Mouse (Mus musculus) frontal cortex, postnatal 10 days (tissue): ENCODE results near the gene Actl11.
A peak's percentile ranks its signal among the peaks of the same experiment; 100 is the strongest.

Source experiments
- DNase-seq, 2 experiments: peaks; one replicate each; pipeline ENCODE4 v3.0.0; 2022; ENCODE audit warnings: low spot score in 2 of 2, mixed read lengths in 1 of 2

Gene Actl11

GRCm38 (mm10) chr9:107923021-107923420 is 5.2 kb upstream of the Actl11 start:
- DNase-seq = no peak

DNA sequence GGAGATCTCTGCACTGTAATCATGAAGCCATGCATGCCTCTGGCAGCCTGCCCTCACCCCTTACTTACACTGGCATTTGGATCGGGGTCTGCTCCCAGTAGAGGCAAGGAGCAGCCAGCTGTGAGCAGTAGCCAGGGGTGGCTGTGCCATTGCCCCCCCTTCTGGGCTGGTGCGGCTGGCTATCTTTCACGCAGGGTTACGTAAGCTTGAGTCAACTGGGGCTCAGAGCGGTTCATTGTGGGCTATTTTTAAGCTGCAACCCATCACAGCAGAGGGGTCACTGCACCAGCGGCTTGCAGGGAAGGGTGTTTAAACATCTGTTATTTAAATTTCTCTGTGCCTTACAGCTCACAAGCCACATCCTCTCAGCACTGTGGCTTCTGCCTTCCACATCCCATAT is 4.3 kb upstream of the Actl11 start:
- no peak for DNase-seq

GRCm38 (mm10) chr9:107925251-107925650 is 3.0 kb upstream of the Actl11 start:
- DNase-seq = no peak

- DNase-seq = no peak
These were observed 1.3 kb upstream of the Actl11 start for GRCm38 (mm10) chr9:107926920-107927420.

GRCm38 (mm10) chr9:107927749-107928148 is 520 bp upstream of the Actl11 start:
- peak; percentile 40 to 71 for DNase-seq

DNA sequence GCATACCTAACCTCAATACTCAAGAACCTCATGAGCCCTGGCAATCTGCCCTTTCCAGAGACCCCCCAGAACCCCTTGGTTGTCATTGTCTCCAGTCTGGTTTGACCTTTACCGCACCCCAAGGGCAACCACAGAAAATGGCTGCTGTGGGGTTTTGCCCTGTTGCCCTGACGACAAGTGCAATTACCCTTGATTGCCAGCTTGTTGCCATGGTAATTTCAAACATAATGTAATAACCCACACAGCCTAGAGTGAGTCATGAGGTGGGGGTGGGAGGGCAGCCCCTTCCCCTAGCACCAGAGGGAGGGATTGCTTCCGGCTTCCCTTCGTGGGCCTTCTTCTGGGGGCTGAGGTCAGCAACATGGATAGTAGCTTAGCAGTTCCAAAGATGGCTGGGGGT is 4.0 kb downstream of the Actl11 start:
- DNase-seq = no peak

- peak in 1 of 2 experiments; percentile 65 for DNase-seq
These were observed 5.9 kb downstream of the Actl11 start for GRCm38 (mm10) chr9:107934146-107934545.

GRCm38 (mm10) chr9:107935374-107935773 is 7.1 kb downstream of the Actl11 start, which contains the start of gene Camkv:
TSS of gene Camkv (plus strand) at chr9:107935674.
- DNase-seq = no peak

DNA sequence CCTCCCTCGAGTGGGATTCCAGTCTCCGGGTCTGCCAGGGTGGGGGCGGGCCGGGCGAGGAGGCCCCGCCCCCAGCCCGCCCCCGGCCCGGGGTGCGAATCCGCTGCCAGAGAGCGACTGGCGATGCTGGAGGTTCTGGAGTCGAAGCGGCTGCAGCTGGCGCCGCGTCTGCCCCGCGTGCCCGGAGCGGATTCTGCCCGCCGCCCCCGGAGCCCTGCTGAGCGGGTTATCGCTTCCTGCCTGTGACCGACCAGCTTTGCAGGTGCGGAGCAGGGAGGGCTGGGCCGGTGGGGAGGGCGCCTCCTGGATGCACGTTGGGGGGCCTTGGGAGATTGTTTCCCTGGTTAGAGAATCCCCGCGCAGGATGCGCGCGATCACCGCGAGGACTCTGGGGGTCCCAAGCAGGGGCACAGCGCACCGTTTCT is 7.5 kb downstream of the Actl11 start:
- peak in 1 of 2 experiments; percentile 55 for DNase-seq

DNA sequence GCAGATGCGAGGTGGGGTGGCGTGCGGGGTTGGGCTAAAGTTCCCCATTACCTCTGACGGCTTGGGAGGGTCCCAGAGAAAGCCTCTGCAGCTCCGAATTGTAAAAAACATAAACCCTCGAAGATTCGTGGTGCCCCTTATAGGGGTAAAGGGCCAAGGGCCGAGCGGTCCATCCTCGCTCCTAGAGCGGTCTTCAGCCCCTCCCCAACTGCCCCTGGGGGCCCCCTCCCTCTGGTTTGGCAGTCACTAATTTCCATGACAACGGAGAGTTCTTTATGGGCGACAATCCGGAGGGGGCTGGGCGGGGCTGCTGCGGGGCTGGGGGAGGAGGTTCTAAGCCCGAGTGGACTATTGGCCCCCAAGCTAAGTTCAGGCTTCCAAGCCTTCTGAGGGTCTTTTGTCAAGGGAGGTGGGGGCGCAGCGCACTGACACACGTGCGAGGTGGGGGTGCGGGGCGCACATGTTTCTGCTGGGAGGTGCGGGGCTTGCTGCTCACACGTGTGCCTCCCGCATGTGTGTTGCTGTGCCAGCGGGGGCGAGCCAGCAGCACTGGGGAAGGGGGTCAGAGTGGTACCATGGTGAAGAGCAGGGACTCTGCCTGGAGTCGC is 8.1 kb downstream of the Actl11 start:
- DNase-seq = peak; percentile 66 to 69

DNA sequence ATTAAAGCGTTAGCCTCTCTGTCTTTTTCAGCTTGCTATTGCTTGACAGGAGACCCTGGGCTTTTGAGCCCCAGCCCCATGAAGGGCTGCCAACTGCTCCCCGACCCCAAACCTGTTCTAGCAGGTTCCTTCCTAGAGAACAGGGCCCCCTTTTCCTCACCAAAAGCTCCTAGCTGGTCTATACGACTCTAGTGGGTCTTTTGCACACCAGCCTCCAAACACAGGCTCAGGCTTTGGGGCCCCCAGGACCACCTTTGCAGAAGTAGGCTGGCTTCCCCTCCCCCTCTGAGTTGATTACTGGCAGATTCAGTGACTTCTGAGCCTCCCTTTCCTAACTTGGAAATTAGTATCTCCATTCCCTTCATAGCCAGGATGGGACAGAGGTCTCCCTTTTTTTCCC is 8.6 kb downstream of the Actl11 start:
- DNase-seq = no peak

- DNase-seq = no peak
These were observed 19.2 kb downstream of the Actl11 start for GRCm38 (mm10) chr9:107947241-107948194.

DNA sequence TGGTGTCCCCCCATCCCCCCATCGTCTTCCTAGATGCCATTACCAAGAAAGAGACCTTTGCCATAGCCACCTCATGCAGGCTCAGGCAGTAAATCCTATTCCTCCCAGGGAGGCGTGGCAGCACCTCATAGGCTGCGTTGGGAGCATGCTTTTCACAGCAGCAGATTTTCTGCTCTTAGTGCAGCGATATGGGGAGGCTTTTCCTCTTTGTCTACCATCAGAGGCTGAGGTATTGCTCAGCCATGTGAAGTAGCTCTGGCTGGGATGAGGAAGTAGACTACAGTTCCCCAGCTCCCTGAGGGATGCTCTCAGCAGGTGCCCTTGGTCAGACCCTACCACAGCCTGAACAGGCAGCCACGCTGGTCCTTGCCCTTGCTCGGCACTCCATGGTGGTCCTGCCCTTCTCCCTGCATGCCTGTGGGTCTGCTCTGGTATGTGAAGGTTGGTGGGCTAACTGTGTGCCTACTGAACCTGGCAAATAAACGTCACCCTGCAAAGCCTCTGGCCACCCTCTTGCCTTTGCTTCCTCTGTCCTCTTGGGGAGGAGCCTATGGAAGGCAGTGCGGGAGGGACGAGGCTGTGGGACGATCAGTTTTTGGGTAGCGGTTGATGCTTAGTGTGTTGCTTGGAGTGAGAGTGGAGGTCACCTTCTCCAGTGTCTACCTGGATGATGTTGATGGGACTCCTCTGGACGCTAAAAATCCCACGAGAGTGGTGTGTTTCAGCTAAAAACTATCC is 21.1 kb downstream of the Actl11 start:
- DNase-seq = no peak

DNA sequence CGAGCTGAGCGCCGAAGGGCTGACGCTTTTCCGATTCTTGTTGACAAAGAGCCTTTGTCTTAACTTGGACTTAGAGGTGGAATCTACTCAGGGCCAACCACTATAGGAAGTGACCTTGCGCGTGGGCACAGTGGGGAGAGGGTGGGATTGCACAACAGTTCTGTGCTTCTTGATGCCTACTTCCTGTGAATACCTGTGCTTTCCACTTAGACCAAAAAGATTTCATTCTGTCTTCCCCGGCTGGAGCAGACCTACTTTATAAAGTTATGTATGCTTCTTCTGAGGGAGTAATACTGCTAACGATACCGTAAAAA is 21.6 kb downstream of the Actl11 start, which contains the start of gene Traip:
Gene Traip (plus strand): TSS at position 215 of the 314 bp plus-strand sequence.
- DNase-seq = no peak

GRCm38 (mm10) chr9:107950460-107951355 is 22.4 kb downstream of the Actl11 start:
- peak; percentile 84 to 91 for DNase-seq

- DNase-seq = no peak
These were observed 27.5 kb downstream of the Actl11 start for GRCm38 (mm10) chr9:107955613-107956289.

GRCm38 (mm10) chr9:107957141-107957540 is 28.9 kb downstream of the Actl11 start:
- DNase-seq = no peak

- DNase-seq = no peak
These were observed 31.6 kb downstream of the Actl11 start for GRCm38 (mm10) chr9:107959896-107960295.

DNA sequence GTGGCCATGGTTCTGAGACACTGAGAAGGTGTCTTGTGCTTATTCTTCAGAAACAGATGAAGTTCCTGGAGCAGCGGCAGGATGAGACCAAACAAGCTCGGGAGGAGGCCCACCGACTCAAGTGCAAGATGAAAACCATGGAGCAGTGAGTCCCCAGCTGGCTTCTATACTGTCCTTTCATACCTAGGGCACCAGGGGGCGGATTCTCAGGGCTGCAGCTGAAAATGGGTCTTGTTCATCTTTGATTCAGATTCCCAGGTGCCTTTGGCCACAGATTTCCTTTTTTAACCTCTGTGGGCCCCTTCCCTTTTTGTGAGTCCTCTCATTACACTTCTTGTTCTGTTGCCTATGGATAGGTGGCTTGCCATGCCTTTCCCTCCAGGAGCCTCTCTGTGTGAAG is 32.7 kb downstream of the Actl11 start:
- no peak for DNase-seq

GRCm38 (mm10) chr9:107961351-107961762 is 33.1 kb downstream of the Actl11 start:
- peak; percentile 72 to 77 for DNase-seq
